Mouse (Mus musculus) NIH3T3 (cell line): Measurements from ENCODE around the gene Snap23.
"Not testable (repeated sequence)": the region's sequence is repeated elsewhere in the genome, so short reads cannot be mapped to it uniquely, and the experiment has no call there.

ENCODE experiments used
- DNase-seq: peaks from one replicate; pipeline ENCODE4 v3.0.0-alpha.2; 2012; ENCODE audit warnings: low read depth

Gene Snap23

DNA sequence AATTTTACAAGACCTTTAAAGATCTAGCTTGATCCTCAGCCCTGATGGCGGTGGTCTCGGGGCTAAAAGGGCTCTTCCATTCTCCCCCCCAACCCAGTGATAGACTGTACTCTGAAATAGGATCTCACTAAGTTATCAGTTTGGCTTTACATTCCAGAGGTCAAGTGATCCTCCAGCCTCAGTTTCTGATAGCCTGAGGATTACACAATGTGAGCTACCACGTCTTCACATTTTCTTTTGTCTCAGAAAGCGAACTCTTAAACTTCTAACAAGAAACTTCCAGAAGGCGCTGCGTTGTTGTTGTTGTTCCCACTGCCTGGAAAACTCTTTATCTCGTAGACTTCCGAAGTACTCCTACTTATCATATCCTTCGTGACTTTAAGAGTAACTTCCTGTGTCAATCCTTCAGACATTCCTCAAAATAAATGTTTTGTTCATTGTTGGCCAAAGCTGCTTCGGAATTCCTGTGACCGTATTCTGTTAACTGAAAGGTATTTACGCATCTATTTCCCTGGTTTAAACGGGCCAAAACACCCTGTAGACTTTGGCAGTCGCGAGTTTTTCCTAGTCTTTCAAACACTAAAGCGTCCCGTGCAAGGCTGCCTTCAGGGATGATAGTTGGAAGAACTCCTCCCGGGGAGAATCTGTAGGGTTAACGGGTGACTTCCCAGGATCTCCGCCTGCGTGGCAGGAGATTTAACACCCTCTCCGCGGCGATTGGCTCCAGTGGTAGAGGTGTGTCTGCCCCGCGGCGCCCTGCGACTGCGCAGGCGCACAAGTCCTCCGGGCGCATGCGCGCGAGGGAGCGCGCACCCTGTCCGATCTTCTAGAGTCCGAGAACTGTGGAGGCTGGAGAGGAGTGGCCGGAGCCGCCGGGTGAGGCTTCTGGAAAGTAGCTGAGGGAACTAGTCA is at the start of gene Snap23:
Gene Snap23, plus strand, starts transcription at position 786 of the 912 bp plus-strand sequence.
- DNase-seq, result peak; percentile 99

DNA sequence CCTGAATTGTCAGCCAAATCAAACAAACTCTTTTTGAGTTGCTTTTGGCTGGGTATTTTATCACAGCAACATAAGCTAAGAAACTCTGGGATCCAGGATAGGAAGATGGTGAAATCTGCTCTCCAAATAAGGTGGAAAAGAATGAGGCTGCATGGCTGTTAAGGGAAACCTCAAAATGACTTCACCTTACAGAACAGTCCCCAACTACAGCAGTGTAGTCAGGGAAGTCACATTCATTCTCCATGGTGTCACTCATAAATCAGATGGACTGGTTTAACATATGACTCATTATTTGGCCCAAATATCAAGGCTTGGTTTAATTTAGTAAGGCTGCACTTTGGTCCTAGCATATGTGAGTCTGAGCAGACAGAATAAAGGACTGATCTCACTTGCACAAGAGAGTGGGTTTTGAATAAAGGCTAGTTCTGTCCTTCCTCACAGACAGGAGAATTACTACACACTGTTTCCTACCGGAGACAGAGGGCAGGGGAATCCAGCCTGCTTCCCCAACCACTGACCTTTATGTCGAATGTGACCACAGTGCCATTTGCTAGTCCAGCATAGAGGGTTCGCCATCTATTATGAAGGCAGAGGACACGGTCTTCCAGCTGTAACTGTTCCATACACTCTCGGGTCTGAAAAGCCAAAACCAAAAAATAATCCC is 48.8 kb upstream of the Snap23 start:
- peak; percentile 41 for DNase-seq

DNA sequence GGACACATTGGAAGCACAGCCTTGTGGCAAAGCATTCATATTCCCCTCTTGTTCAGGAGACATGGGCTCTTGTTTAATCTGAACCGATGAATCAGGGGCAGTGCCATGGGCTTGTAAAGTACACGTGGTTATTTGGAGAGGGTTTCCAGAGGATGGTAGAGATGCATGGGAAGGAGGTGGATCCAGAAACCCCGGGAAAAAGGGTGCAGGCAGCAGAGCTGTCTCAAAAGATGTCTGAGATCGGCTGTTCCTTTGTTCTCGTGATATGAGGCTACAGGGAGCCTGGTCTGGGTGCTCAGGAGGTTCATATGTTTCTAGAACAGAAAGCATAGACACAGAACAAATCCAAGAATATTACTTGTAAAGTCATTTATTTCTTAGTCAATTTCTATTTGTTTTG is 40.7 kb upstream of the Snap23 start:
- DNase-seq, result no peak

DNA sequence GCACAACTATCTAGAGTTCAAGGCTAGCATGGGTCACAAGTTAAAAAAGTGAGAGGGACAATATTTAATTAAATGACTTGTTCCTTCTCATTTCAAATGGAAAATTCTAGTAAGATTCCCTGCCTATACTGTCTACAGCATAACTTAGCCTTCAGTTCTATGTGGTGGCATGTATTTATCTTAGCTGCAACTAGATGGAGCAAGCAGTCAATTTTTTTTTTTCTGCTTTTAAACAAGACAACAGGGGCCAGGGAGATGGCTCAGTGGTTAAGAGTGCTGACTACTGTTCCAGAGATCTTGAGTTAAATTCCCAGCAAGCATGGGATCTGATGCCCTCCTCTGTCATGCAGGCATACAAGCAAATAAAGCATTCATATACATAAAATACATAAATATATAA is 37.9 kb upstream of the Snap23 start:
- no peak for DNase-seq

DNA sequence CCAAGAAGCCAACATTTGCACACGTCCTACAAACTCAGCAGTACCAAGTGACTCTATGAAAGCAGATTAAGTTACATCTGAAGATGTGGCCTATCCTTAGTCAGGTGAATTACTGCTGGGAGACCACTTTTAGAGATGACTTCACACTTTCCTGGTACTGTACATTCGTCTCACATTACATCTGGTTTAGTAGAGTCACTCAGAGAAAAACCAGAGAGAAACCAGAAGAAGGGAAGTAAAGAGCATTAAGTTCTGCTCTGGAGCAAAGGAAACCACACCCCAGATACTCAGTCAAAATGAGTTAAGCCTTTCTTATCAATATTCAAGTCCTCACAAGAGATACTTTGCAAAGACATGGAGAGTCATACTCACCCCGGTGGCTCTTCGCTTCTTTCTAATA is 36.2 kb upstream of the Snap23 start:
- no peak for DNase-seq

DNA sequence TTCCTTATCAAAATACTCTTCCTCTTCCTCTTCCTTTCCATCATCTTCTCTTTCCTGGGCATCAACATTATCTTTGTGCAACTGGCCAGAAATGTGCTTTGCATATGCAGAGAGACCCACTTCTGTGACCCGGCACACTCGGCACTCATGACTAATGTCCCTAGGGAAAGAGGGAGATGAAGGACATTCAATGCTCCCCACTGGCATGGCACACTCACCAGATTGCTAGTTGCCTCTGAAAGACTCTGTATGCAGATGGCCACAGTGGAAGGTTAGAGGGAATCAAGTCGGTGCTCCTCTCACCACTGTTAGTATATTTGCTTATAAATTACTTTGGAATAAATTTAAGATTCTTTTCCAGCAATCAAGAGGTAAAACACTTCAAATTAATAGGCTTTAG is 28.1 kb upstream of the Snap23 start:
- no peak for DNase-seq

DNA sequence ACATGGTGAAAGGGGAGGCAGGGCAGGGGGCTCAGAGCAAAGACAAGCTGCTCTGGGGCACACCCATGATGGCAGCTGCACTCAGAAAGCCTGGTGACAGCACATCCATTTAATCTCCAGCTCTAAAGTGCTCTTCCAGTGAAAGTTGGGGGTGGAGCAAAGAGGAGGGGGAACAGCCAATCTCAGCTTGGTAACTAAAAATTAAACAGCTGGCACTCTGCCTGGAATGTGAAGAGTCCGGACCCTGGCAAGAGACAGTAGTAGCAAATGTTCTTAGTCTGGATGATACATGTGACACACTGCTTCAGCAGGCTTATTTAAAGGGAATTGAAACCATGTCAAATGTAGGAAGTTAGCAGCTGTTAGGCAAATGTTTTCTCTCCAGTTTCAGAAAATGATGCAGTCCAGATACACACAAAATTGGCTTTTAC is 27.7 kb upstream of the Snap23 start:
- DNase-seq, result peak; percentile 77

DNA sequence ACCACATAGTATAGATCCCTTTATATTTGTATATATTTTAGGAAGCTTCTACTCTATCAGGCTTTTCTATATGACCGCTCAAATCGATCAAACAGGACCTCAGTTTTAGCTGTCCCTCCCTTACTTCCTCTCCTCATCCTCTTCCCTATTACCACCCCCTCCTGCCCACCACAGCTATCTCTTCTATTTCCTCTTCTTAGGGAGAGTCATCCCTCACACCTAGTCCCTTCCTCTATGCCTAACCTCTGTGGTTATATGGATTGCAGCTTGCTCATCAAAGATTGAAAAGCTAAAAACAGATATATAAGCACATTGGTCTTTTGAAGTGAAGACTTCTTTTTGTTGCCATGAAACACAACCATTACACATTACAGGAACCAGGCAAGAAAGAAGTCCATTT is 22.7 kb upstream of the Snap23 start:
- no peak for DNase-seq

DNA sequence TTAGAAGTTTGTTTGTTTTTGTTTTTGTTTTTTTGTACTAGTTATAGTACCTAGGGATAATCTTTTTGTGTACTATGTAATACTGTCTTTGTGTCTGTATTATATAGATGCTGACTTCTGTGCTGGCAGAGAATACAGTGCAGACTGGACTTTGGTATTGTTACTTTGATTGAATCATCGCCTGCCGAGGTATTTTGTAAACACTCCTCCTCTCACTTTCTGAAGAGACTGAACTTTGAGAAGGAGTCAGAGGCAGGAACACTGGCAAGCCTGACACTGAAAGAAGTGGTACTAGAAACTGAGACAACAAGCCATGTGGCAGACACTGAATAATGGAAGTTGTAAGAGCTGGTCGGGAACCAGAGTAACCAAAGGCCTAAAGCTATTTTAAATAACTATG is 10.6 kb upstream of the Snap23 start:
- no peak for DNase-seq

DNA sequence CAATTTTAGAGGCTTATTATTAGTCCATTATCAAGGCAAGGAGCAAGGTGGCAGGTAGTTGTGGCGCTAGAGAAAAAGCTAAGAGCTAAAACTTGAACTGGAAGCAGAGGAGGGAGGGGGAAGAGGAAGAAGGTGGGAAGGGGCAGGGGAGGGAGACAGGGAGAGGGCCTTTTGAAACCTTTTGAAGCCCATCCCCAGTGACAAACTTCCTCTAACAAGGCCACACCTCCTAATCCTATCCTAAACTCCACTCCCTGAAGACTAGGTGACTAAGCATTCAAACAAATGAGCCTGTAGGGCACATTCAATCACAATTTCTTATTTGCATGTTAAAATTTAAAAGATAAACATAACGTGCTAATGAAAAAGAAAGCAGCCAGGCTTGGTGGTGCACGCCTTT is 8.7 kb upstream of the Snap23 start:
- DNase-seq, result no peak

DNA sequence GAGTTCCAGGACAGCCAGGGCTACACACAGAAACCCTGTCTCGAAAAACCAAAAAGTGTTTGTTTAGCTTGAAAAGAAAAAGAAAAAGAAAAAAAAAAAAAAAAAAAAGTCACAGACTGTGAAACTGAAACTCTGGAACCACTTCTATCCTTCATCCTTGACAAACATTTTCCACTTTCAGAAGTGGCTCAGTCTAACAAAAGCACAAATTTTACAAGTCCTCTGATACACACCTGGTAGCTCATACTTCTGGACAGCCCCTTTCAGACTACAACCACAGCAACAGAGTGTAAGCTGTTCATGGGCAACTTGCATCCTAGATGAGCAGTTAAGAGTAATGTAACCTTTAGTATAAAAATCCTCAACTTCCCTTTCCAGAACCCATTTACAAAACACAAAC is 5.9 kb upstream of the Snap23 start:
- DNase-seq, result no peak

DNA sequence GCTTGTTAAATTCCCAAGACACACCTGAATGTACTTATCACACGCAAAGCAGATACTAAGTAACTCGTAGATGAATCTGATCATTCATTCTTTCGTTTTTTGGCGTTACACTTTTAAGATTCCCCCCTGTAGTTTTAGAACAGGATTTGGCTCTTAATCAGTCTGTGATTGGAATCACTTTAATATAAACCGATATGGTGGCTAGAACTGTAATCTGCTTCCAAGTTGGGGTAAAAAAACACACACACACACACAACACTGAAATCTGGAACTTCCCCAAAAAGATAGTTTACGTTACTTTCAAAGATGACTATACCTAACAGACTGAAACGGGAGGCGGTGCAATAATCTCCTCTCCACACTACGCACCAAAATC is 4.6 kb upstream of the Snap23 start:
- no peak for DNase-seq

DNA sequence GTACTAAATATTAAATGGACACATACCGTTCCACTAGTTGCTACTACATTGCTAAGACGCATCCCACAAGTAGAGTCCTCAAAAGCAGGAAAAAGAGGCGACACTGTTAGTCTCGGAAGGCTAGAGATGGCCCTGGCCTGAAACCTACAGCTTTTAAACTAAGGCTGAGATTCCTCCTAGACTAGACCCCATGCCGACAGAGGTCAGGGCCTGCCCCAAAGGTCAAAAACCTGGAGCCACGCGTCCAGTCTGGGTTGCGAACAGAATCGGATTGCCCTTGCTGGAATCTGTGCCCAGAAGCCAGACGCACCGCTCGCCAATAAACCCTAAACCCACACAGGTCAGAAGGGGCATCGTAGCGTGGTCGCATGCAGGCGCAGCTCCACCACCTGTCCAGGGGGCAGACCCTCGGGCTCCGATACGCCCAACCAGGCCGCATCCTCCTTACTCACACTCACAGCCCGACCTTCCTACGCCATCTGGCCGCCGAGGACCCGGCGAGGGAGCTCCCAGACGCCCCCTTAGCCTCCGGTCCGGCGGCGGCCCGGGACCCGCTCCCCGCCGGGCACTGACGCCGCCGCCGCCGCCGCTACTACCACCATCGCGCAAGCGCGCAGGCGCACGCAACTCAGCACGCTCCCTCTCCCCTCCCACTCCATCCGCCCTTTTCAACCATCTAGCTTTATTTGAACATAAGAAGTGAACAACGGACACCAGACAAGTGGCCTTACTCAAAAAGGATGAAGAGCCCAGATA is 4.1 kb upstream of the Snap23 start, which contains the start of gene Zfp106:
Gene Zfp106, minus strand, starts transcription at position 609 of the 756 bp plus-strand sequence.
- DNase-seq, result peak; percentile 92

DNA sequence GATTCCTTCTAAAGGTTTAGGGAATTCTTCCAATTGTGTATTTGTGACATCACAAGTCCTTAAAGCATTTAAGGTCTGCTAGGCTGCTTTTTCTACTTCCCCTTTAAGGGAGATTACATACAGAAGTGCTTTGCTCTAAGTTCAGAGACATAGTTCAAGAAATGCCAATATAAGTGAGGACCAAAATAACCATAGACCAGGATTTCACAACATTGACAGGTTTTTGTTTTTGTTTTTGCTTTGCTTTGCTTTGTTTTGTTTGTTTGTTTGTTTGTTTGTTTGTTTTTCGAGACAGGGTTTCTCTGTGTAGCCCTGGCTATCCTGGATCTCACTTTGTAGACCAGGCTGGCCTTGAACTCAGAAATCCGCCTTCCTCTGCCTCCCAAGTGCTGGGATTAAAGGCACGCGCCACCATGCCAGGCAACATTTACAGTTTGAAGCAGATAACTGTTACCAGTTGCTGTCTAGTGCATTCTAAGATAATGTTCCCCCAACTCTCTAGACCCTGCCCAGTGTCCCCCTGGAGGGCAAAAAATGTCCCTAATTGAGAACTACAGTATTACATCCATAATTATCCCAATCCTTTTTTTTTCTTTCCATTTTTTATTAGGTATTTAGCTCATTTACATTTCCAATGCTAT is 2.8 kb upstream of the Snap23 start:
- DNase-seq, result not testable (repeated sequence)

DNA sequence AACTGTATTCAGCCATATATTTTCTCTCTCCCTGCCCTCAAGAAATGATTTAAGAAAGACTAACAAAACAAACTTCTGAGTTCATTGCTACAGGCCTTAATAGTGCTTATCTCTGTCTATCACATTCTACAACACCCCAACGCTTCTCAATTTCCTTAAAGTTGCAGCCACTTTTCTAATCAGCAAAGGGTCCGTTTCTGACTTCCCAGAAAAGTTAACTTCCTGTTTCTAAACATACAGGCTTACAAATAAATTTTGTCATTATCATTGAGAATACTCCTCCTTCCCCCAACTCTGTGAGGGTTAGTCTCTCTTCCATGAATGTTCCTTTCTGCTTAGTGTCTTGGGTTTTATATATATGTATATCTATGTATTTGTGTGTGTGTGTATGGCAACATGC is 2.1 kb upstream of the Snap23 start:
- DNase-seq, result no peak

DNA sequence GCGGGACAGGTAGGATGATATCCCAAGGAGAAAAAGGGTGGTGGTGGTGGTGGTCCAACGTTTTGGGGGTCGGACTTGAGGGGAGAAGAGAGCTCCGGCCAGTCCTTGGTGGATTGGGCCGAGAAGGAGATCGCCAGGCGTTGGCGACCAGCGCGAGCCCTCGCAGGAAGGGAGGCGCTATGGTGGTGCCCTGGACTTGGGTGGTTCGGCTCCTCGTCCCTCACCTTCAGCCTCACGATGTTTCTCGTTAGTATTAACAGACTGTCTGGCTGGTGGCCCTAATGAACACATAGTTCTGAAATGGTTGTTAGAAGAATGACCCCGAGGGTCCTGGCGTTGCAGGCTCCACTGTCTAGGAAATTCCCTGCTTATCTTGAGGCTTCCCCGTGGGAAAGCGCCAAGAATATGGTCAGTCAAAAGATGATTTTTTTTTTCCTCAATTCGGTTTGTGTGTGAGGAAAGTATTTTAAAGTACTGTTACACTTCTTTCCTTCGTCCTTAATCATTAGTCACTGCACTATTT is 388 bp downstream of the Snap23 start:
- DNase-seq, result no peak

DNA sequence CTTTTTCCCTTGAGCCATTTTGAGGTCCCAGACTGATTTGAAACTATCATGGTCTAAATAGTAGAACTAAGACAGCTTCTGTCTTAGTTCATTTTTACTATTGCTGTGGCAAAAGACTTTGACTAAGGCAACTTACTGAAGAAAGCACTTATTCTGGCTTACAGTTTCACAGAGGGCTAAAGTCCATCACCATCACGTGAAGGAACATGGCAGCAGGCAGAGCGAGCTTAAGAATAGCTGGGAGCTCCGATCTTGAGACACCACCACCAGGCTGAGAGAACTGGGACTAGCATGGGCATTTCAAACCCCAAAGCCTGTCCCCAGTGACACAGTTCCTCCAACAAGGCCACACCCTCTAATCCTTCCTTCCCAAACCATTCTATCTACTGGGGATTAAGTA is 3.6 kb downstream of the Snap23 start:
- DNase-seq, result no peak

DNA sequence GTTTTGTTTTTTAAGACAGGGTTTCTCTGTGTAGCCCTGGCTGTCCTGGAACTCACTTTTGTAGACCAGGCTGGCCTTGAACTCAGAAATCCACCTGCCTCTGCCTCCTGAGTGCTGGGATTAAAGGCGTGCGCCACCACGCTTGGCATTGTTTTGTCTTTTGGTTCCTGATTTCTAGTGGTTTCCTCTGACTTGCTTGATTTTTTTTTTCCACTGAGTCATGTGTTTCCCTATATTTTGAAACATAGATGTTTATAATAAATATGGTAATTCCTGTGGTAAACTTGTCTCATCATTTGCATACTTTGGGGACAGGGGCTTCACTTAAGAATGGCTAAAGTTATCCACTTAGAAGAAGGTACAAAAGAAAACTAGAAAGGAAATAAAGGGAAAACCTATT is 4.7 kb downstream of the Snap23 start:
- not testable (repeated sequence) for DNase-seq

DNA sequence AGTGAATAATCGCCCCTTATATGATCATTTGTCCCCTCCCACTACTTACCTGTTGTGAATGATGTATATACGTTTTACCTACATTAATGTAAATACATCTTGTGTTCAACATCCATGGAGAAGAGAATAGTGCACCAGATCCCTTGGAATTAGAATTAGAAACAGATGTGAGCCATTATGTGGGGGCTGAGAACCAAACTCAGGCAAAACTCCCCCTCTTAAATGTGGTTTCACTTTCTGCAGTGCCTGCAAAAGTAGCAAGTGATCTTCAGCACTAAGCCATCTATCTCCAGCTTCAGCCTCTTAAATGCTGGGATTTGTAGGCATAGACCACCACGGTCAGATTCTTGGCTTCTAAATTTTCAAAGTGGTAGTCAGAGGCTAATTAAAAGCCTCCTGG is 7.7 kb downstream of the Snap23 start:
- peak; percentile 38 for DNase-seq

DNA sequence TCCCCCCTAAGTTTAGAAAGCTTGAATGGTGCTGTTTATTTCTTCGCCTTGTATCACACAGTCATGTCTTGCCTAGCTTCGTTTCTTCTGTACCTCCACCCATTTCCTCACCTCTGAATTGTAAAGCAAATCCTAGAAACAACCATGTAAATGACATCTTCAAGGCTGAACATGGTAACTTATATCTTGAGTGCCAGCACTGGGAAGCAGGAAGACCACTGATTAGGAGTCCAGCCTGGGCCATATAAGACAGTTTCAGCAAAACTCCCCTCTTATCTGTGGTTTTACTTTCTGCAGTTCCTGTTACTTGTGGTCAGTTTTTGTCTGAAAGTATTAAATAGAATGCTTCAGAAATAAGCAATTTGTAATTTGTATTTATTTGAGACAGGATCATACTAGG is 8.5 kb downstream of the Snap23 start:
- DNase-seq, result no peak

DNA sequence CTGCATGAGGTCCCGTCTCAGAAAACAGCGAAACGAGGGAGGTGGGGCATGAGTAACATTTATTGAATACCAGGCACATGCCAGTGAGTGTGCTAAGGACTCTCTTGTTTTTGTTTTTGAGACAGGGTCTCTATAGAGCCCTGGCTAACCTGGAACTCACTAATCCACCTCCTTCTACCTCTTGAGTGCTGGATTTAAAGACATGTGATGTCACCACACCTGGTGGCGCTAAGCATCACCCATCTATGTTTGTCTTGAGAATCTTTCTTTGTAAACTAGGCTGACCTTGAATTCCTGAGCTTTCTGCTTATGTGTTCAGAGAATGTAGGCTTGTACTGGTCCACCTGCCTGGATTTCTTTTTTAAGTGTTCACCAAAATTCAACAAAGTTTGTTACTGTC is 10.3 kb downstream of the Snap23 start:
- DNase-seq, result no peak

DNA sequence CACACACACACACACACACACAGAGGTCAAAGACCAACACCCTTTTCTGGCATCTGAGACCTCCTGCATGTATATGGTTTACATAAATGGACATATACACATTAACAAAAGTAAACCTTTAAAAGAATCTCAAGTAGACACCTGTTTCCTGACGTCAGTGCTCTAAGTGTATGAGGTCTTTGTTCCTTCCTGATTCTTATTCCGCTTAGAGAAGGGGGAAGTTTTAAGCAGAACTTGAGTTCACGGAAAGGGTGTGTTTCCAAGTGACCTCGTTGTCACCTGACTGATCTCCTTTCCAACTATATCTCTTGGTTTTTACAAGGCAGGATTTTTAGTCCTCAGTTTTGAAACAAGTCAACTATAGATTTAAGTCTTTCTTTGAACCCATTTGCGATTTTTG is 10.8 kb downstream of the Snap23 start:
- DNase-seq, result no peak
